Mouse (Mus musculus) heart, postnatal 4 days (tissue): Measurements from ENCODE around the gene Tnni3. TPM values are rescaled to one million over a fixed set of nuclear protein-coding genes. Genes with fewer than 3 reads are reported as not detected.
A peak's percentile ranks its signal among the peaks of the same experiment; 100 is the strongest.
"Not testable (repeated sequence)": the region's sequence is repeated elsewhere in the genome, so short reads cannot be mapped to it uniquely, and the experiment has no call there.

Source experiments
- DNase-seq: peaks from one replicate; pipeline ENCODE4 v3.0.0; 2021
- total RNA-seq, 2 experiments: library from RNA; stranded (reverse); gene quantifications; 2 replicates each; pipeline ENCODE4 v1.2.3; 2021

The Tnni3 gene
- 1,000 to 10,000 TPM; 4,693 to 5,168 TPM for total RNA-seq

DNA sequence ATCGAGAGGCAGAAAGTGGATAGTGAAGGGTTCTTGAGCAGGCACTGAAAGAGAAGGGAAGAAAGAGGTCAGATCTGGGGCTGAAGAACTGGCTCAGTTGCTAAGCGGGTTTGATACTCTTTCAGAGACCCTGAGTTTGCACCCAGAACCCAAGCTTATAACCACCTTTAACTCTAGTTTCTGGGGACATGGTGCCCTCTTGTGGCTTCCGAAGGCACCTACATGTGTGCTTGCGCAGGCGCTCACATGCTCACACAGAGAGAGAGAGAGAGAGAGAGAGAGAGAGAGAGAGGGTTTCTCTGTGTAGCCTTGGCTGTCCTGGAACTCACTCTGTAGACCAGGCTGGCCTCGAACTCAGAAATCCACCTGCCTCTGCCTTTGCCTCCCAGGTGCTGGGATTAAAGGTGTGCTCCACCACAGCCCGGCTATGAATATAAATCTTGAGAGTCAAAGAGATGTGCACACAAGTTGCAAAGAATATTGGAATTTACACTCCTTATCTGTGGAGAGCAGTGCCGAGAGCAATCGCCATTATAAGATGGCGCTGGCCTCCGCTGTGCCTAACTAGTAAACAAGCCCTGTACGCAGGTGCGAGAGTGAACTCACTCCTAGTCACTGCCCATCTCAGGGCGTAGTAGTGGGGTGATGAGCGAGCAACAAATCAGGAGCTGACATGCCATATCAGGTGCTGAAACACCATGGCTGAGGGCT is at the start of gene Tnni3:
Tnni3 (minus strand) TSS at position 18 of the 711 bp plus-strand sequence.
- peak; percentile 79 for DNase-seq

DNA sequence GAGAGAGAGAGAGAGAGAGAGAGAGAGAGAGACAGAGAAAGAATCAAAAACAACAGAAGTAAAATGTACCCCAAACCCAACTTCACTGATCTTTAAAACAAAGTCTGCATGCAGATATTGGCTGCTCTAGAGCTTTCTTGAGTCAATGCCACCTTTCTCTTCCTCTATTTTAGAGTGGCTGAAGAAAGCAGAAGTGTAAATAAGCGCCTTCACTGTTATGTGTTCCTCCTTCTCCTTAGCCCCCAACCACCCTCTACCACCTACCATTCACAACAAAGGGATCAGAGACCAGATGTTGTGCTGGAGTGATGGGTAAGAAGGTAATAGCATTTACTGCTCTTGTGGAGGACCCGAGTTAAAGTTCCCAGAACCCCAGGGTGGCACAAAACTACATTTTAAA is 48.3 kb upstream of the Tnni3 start:
- not testable (repeated sequence) for DNase-seq

GRCm38 (mm10) chr7:4562660-4563059 is 38.6 kb upstream of the Tnni3 start:
- DNase-seq: no peak

DNA sequence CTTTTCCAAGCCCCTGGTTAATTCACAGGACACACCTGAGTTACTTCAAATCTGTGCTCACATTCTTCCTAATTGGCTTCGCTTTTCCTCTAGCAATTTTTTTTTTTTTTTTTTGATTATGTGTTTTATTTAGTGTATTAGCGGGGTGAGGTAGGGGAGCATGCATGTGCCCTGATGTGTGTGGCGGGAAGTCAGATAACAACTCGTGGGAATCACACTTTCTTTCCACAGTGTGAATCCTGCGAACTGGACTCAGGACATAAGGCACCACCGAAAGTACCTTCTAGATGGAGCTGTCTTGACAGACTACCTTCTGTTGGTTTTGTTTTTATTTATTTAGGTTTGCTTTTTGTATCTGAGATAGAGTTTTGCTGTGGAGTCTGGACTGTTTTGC is 33.1 kb upstream of the Tnni3 start:
- DNase-seq: no peak

DNA sequence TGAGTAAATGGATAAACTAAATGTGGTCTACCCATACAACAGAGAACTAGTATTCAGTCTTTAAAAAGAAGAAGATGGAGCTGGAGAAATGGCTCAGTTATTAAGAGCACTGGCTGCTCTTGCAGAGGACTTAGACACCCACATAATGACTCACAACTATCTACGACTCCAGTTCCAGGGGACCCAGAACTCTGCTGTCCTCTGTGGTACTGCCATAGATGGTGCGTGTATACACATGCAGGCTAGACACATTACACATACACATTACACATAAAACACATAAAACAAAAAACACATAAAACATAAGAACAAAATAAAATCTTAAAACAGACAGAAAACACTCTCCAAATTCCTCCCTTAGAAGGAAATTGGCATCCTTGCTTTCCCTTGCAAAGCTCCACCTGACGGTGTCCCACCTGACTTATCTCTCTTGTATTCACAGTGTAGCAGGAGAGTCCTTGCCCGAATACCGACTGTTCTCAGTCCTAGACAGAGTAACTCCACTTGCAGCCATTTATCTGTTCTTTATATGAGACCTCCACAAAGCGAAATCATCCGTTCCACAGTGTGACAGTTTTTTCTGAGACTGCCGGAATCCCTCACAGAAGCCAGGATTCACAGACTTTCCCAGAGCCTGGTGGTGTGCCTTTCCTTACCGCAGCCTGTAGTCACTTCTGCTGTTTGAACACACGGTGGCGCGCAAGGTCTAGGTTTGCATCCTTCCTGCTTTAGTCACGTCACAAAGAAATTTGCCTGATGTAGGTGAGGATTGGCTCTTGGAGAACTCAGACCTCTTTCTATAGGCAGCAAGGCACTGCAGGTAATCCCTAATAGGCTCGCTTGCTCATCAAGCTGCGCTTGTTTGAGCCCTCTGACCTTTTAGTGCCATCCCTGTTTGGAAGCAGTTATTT is 32.5 kb upstream of the Tnni3 start:
- peak; percentile 78 for DNase-seq

DNA sequence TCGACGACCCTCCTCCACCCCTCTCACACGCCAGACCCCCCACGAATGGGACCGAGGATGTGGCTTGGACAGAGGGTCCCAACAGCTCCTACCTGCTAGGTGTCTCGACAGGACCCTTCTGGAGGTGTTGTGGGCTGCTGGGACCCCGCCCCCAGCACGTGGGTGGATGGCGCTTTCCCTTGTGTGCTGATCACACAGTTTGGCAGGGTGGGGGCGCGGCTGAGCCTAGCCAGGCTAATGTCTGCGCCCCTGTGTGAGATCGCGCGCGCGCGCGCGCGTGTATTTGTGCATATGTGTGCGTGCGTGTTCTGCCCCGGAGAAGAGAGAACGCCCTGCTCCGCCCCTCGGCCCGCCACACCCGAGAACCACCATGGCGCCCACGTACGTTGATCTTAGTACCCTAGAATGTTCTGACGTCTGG is 23.2 kb upstream of the Tnni3 start, which contains the start of gene Syt5:
Syt5 (minus strand) TSS at position 321 of the 421 bp plus-strand sequence.
- DNase-seq: peak; percentile 17

GRCm38 (mm10) chr7:4546591-4547131 is 22.6 kb upstream of the Tnni3 start:
- DNase-seq: peak; percentile 77

DNA sequence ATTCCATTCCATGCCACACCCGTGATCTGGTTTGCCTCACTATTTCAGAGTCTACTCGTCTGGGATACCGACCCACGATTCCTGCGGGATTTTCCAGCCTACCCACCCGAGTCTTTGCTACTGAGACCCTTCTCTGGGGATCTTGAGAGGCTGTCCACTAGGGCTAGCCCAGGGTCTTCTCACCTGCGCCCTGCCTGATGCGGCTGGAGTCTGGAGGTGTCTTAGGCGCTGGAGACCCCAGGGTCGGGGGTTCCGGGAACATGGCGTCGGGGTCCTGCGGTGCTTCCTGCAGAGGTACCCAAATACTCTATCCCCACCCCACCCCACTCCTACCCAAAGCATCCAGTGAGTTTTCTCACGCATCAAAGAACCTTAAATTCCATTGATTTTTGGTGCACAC is 22.0 kb upstream of the Tnni3 start:
- DNase-seq: no peak

GRCm38 (mm10) chr7:4542013-4542412 is 18.0 kb upstream of the Tnni3 start:
- DNase-seq: no peak

DNA sequence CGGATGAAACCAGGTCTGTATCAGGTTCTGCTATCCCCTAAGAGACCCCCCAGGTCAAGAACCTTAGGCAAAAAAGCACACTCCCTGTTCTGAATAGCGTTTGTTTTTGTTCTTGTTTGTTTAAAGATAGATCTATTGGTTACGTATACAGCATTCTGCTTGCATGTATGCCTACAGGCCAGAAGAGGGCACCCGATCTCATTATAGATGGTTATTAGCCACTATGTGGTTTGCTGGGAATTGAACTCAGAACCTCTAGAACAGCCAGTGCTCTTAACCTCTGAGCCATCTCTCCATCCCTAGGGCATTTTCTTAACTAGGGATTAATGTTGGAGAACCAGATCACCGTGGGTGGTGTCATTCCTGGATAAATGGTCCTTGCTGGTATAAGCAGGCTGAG is 17.3 kb upstream of the Tnni3 start:
- DNase-seq: no peak

- no peak for DNase-seq
These were observed 15.0 kb upstream of the Tnni3 start for GRCm38 (mm10) chr7:4539019-4539418.

DNA sequence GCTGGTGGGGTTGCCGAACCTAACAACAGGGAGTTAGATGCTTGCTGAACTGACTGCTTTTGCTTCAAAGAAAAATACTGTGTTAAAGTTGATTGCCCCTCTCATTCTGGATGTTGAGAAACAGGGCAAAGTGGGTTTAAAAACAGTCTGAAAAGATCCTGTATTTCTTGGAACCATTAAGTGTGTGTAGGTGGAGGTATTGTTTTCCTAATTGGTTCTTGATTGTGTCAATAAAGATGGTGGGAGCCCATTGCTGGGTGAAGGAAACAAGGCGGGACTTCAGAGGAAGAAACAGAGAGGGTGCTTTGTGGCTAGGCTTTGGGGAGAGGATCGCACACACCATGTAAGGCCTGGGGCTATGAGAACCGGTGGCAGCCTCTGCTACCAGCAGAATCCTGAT is 13.2 kb upstream of the Tnni3 start:
- no peak for DNase-seq

- DNase-seq: no peak
These were observed 12.3 kb upstream of the Tnni3 start for GRCm38 (mm10) chr7:4536369-4536768.

- peak; percentile 78 for DNase-seq
These were observed 8.1 kb upstream of the Tnni3 start, which contains the start of gene Dnaaf3 for GRCm38 (mm10) chr7:4532005-4532729. Gene Dnaaf3, minus strand, starts transcription at chr7:4532453.

- not testable (repeated sequence) for DNase-seq
These were observed 6.1 kb upstream of the Tnni3 start for GRCm38 (mm10) chr7:4530166-4530565.

DNA sequence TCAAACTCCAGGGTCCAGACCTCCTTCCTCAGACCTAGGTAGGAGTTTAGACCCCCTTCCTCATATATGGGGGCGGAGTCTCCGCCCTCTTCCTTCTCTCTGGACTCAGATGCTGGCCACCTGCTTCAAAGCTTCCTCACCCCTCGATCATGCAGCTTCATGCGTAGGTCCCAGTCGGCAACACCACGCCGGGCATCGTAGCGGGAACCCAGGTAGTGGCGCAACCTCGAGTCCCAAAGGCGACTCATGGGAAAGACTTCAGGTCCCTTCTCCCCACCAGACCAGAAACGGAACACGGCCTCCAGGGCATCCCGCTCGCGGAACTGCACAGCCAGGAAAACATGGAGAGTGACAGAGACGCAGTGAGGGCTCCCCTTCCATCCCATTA is 3.3 kb upstream of the Tnni3 start:
- no peak for DNase-seq

GRCm38 (mm10) chr7:4526341-4527301 is 2.6 kb upstream of the Tnni3 start:
- DNase-seq: peak; percentile 90

DNA sequence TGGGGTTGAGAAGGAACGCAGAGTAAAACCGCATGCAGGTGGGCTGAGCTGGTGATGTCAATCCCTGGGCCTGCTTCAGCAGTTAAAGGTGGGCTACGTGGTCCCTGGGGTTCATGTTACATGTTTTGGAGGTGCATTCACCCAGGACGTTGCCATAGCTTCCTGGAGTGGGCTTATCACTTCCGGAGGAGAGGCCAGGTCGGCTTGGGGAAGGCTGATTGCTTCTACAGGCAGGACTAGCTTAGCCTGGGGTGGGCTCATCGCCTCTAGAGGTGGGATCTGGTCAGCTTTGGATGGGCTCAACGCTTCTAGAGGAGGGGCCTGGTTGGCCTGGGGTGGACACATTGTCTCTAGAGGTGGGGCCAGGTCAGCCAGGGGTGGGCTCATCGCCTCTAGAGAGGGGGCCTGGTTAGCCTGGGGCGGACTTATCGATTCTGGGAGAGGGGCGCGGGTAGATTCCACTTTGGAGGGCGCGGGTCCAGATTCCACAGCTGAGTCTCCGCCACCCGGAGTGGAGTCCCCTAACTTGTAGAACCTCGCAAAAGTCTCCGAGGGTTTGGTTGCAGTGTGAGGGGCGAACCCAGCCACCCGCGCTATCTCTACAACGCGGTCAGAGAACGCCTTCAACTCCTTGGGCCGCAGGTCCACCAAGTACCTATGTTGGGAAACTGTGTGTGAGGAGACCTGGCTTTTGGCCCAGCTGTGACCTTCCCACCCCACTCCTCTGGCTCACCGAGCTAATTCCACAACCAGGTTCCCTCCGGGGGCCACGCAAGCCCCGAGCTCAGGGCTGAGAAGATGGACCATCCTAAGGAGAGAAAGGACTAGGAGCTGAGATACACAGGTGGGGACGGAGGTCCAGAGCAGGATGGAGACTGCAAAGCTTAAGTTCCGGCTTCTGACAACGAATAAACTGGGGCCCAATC is 561 bp downstream of the Tnni3 start:
- DNase-seq: peak; percentile 42

DNA sequence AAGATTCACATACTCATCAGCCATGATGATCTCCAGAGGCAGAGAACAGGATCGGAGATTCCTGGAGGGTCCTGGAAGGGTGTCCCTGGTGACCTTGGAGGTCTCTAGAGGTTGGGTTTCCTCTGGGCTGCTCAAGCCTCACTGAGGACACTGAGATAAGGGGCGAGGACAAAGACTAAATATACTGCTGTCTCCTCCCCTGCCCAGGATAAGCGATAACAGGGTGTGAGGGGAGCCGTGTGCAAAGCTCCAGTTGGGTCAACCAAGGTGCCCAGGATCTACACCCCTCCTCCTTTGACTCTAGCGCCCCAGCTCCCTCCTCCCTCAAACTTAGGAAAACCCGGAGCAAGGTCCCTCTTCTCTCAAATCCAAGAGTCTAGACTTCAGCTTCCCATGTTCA is 1.7 kb downstream of the Tnni3 start:
- peak; percentile 71 for DNase-seq
